Mouse (Mus musculus) mesoderm, embryonic 11.5 days (tissue): ENCODE measurements around the gene Zfp708.
A peak's percentile ranks its signal among the peaks of the same experiment; 100 is the strongest.
"Not testable (repeated sequence)": the region's sequence is repeated elsewhere in the genome, so short reads cannot be mapped to it uniquely, and the experiment has no call there.

Experiments used
- DNase-seq: peaks from one replicate; pipeline ENCODE4 v3.0.0-alpha.2; 2012; ENCODE audit warnings: low read depth, low spot score

The Zfp708 gene

GRCm38 (mm10) chr13:67097876-67098275 is at the start of gene Zfp708:
Gene Zfp708, minus strand, starts transcription at chr13:67097976.
- DNase-seq, result no peak

GRCm38 (mm10) chr13:67128038-67128721 is 30.4 kb upstream of the Zfp708 start:
- peak; percentile 85 for DNase-seq

GRCm38 (mm10) chr13:67127507-67127906 is 29.7 kb upstream of the Zfp708 start:
- DNase-seq, result not testable (repeated sequence)

- no peak for DNase-seq
These were observed 26.7 kb upstream of the Zfp708 start for GRCm38 (mm10) chr13:67124460-67124859.

GRCm38 (mm10) chr13:67121360-67121759 is 23.6 kb upstream of the Zfp708 start, which contains the start of gene Zfp759:
Gene Zfp759, plus strand, starts transcription at chr13:67121660.
- DNase-seq, result not testable (repeated sequence)

- not testable (repeated sequence) for DNase-seq
These were observed 18.4 kb upstream of the Zfp708 start, which contains the start of gene Rslcan18 for GRCm38 (mm10) chr13:67116163-67116562. Gene Rslcan18, minus strand, starts transcription at chr13:67116263.

- DNase-seq, result no peak
These were observed 15.5 kb upstream of the Zfp708 start for GRCm38 (mm10) chr13:67113287-67113686.

- no peak for DNase-seq
These were observed 14.3 kb upstream of the Zfp708 start for GRCm38 (mm10) chr13:67112096-67112495.

GRCm38 (mm10) chr13:67108821-67109206 is 11.0 kb upstream of the Zfp708 start:
- DNase-seq, result no peak

- peak; percentile 96 for DNase-seq
These were observed 10.5 kb upstream of the Zfp708 start, which contains the start of gene Gm28557 for GRCm38 (mm10) chr13:67108194-67108820. Gene Gm28557, minus strand, starts transcription at chr13:67108604.

GRCm38 (mm10) chr13:67107681-67108080 is 9.9 kb upstream of the Zfp708 start:
- no peak for DNase-seq

GRCm38 (mm10) chr13:67090154-67090553 is 7.6 kb downstream of the Zfp708 start:
- no peak for DNase-seq

GRCm38 (mm10) chr13:67081946-67082345 is 15.8 kb downstream of the Zfp708 start:
- DNase-seq, result no peak

GRCm38 (mm10) chr13:67081142-67081713 is 16.5 kb downstream of the Zfp708 start:
- DNase-seq, result peak; percentile 76

GRCm38 (mm10) chr13:67077244-67077643 is 20.5 kb downstream of the Zfp708 start:
- DNase-seq, result no peak

- no peak for DNase-seq
These were observed 25.0 kb downstream of the Zfp708 start for GRCm38 (mm10) chr13:67072786-67073185.

GRCm38 (mm10) chr13:67065386-67065785 is 32.4 kb downstream of the Zfp708 start:
- no peak for DNase-seq

- DNase-seq, result no peak
These were observed 35.3 kb downstream of the Zfp708 start for GRCm38 (mm10) chr13:67062427-67062826.

- DNase-seq, result peak; percentile 93
These were observed 36.9 kb downstream of the Zfp708 start, which contains the start of gene Zfp712 for GRCm38 (mm10) chr13:67060786-67061358. Gene Zfp712, minus strand, starts transcription at chr13:67061170.

- DNase-seq, result peak; percentile 24
These were observed 37.5 kb downstream of the Zfp708 start for GRCm38 (mm10) chr13:67060161-67060785.
